Mouse (Mus musculus): ENCODE data around the gene Pigk.

- TF ChIP-seq CTCF (IDR thresholded peaks at IDR 0.05; ENCODE audit: extremely low read depth, insufficient read length, insufficient replicate concordance, low read depth, low read length), result no peak
- no peak for TF ChIP-seq POLR2A (IDR thresholded peaks at IDR 0.05; ENCODE audit: low read depth, low read length)
Measured at GRCm38 (mm10) chr3:152913150-152913549, 199.2 kb downstream of the Pigk start.
